Mouse (Mus musculus) c-Kit-positive CD71-positive TER-119-negative erythroid progenitor cells, embryonic 14.5 days (primary cell): ENCODE measurements around the gene Zic1.

ENCODE experiments used
- DNase-seq: peaks from one replicate; pipeline ENCODE4 v3.0.0-alpha.2; 2013; ENCODE audit warnings: low read depth

Gene Zic1

DNA sequence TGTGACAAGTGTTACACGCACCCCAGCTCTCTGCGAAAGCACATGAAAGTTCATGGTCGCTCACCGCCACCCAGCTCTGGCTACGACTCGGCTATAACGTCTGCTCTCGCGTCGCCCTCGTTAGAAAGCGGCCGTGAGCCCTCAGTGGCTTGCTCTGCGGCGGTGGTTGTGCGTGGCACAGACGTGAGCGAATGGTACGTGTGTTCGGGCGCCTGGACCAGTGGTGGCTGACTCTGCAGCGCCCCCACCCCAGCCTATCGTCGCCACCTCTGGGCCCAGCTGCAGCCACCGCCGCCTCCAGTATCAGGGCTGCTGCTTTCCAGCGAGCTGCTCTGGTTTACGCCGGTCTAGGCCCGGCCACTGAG, 18.5 kb upstream of the Zic1 start:
- no peak for DNase-seq

DNA sequence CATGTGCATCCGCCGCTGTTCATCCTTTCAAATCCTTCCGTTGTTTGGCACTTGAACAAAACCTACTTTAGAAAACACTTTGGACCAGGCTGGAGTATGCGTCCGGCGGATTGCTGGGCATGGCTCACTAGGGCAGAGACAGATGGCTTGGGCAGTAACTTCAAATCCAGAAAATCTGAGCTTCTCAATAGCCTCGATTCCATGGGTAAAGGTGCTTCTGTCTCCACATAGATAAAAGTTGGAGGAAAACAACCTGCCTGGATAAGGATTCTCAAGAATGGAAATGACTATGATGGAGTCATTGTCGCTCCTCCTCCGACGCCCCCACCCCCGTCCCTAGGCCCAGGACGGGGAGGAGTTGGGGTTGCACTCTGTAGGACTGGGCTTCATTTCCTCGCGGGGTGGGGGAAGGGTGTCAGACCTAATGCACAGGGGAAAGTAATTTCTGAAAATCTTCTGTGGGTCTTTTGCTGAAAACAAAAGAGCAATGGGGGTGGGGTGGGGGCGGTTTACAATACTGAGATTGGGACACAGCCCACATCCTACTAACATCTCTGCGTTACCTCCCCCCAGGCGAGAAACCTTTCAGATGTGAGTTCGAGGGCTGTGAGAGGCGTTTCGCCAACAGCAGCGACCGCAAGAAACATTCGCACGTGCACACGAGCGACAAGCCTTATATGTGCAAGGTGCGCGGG, 18.0 kb upstream of the Zic1 start:
- no peak for DNase-seq

DNA sequence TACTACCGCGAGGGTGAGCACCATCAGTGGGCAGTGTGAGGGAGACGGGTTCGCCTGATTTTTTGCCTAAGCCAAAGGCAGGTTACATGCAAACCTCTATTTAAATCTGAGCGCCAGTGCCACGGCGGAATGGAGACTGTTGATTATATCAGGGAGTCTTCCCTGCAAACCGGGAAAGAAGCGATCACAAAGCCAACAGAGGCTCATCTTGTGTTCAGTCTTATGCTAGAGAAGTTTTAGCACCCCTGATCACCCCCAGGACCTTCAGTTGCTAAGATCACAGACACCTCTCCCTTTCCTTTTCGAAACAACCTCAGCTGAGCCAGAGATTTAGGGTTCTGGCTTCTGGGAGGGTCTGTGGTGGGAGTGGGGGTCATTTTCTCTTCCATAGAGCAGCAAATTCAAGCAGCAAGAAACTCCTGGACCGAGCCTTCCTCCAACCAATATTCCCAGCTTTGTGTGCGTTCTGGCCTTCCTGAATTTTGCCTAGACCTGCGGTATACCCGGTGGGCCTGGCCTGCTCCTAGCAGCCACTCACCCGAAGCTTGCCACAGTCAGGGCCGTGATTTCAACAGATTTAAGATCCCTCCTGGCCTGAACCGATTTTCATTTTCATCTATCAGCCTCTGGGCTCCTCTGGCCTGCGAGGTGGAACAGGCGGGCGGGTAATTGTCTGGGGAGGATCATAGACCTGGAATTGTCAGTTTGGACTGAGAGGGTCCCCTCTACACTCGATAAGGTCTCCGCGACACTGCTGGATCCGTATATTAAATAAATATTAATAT, 17.1 kb upstream of the Zic1 start:
- DNase-seq = no peak

DNA sequence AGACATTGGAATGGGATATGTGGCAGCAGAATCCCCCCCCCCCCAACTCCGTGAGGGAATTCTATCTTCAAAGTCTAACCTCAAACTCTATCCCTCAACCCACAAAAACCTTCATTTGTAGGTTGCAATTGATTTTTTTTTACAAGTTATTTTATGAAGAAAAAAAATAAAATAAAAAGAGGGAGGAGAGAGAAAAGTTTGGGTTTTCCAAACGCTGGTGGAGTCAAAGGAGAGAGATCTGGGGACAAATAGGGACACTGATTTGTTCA, 16.4 kb upstream of the Zic1 start:
- no peak for DNase-seq

DNA sequence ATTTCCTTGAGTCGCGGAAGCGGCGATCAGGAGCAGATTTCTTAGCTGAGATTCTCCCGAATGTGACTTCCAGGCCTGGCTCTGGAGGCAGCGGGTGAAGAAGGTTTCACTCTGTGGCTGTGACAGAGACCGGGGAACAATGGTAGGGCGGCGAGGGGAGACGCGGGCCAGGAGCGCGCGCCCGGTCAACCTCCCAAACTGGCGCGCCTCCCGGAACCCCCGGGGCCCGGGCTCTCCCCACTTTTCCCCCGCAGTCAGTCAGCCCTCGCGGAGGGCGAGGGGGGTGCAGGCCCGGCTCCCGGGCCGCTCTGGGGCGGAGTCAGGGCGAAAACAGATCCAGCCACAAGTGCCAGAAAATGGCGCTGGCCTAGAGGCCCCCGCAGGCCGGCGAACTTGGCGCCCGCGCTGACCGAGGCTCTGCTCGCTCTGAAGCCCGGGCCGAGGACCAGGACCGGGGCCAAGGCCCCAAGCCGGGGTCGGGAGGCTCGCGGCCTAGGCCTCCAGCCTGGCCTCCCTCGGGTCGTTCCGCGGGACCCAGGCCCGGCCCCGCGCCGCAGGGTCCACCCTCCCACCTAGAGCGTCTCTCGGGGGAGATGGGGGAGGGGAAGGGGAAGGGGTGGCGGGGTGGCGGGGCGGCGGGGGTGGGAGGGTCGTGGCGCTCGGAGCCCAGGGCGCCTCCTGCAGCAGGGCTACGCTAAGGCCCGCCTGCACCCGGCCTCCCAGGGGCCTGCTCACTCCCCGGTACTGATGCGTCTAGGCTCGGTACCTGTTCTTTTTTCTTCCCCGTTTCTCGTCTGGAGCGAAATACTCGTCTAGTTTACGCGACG, 15.9 kb upstream of the Zic1 start:
- DNase-seq = no peak

DNA sequence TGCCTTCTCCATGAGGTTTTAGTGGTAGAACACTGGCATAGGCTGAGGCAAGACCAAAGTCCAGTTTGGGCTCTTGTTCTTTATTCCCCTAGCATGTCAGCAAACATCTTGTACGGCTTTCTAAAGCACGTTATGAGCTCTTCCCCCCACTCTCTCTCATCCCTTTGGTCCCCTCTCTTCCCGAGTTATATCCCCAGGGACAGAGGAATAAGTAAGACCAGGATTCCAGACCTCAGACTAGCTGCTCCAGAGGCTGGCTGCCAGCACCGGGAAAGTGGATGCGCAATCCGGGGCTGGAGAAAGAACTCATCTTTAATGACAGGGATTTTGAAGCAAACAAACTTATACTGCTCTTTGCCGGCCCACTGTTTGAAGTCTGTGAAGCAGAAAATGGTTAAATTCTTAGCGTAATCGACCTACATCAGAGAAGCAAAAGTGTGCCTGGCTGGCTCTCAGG, 14.9 kb upstream of the Zic1 start:
- DNase-seq = no peak

DNA sequence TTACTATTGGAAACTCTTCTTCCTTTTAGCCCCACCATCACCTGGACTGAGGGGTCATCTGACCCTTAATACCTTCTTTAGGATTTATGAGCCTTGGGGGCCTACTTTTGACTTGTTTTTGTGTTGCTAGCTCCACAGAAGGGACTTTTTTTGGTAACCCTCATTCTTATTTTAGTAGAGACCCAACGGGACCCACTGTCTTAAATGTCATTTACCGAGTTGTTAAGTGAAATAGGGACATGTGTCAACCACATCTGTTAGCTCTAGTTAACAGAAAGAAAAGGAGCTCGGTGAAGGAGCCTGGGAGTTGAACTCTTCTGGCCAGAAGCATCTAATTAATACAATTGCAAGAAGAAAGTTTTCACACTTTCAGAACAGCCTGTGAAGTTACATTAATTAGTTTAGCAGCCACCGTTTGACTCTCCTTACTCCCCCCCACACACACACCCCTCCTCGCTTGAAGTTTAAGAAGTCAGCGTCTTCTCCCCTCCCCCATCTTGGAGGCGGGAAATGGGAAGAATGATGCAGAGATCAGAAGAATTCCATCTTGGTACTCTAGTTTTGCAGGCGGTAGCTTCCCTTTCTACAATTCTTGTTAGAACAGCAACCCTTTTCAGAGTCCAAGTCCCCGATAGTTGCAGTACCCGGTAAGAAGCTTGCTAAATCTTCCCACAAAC, 14.3 kb upstream of the Zic1 start:
- DNase-seq = no peak

DNA sequence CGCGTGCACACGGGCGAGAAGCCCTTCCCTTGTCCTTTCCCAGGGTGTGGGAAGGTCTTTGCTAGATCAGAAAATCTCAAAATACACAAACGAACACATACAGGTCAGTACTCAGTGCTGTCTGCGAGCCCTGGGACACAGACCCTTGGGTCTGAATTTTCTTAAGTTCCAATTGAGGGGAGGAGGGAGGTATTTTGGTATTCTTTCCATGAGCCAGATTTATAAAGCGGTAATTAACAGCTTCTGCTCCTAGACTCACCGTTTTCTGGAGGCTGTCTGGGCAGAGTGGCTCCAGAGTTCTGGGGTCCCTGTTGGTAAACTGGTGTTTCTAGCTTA, 13.7 kb upstream of the Zic1 start:
- no peak for DNase-seq

DNA sequence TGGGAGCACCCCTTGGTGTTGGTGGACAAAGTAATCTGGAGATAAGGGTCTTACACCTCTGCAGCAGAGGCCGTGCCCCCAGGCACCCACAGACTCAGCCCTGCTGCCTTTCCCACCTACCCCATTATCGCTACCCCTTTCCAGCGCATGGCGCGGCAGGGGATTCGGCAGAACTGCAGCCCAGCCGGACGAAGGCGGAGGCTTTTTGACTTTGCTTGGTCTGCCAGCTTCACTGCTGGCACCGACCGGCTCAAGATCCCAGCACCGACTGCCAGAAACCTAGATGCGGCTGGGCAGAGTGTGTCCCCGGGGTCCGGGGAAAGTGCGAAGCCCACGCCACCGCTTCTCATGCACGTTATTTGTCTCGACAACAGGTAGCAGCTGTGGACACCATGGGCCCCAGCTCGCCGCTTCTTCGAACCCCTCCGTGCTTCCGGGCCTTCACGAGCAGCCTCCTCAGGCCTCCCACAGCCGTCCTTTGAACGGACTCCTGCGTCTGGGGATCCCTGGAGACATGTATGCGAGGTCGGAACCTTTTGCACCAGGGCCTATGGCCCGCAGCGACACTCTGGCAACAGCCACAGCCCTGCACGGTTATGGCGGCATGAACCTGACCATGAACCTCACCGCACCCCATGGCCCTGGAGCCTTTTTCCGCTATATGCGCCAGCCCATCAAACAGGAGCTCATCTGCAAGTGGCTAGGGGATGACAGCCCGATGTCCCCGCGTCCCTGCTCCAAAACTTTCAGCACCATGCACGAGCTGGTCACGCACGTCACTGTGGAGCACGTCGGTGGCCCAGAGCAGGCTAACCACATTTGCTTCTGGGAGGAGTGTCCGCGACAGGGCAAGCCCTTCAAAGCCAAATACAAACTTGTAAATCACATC, 13.0 kb upstream of the Zic1 start:
- no peak for DNase-seq

DNA sequence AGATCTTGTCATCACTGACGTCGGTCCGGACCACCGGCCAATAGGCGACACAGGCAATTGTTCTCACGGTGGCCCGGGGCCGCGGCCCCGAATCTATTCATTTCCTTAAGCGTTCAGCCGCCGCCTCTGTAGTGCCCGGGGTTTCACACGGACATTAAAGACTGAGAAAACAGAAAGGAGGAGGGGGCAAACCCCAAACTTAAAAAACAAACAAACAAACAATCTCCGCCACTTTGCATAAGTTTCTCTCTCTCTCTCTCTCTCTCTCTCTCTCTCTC, 12.2 kb upstream of the Zic1 start:
- no peak for DNase-seq

DNA sequence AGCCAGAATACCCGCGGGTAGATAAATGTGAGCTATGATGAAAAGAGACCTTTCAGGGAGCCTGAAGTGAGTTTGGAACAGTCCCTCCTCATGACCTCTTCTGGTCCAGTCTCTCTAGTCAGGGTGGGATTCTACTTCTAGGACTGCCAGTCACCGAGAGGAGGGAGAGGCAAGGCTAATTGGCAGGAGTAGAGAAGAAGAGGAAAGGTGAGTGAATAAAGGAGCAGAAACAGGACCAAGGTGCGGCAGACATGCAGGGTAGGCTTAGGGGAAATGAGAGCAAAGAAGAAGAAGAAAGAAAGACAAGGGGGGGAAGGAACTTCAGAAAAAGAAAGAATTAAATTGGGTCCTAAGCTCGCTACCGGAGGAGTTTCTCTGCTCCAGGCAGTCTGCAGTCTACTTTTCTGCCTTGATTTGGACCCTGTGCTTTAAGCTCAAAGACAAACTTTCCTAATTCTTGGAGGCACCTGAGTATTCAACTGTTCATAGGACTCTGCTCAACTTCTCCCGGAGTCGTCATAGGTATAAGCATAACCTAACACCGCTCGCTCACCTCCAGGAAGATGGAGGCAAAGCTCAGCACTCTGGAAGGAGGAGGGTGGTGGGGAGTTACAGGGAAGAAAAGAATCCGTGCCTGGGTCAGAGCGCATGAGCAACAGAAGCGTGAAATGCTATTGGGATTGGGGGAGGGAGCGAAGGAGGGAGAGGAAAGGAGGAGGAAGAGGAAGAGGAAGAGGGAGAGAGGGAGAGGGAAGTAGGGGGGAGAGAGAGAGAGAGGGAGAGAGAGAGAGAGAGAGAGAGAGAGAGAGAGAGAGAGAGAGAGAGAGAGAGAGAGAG, 11.6 kb upstream of the Zic1 start:
- no peak for DNase-seq

DNA sequence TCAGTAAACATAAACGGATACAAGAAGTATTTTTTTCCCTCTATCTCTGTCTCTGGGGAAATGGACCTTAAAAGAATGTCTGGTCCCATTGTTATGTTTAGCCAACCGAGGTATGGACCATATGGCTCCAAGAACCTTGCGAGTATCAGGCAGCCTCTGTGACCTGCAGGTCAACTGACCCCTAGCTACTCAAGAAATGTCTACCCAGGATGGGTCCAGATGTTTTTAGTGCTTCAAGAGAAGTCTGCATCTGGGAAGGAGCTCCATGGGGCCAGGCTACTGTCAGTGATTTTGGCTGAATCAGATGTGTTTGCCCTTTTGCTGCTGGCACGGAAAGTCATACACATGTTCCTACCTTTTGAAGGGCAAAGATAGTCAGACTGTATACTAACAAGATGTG, 9.1 kb upstream of the Zic1 start:
- no peak for DNase-seq

DNA sequence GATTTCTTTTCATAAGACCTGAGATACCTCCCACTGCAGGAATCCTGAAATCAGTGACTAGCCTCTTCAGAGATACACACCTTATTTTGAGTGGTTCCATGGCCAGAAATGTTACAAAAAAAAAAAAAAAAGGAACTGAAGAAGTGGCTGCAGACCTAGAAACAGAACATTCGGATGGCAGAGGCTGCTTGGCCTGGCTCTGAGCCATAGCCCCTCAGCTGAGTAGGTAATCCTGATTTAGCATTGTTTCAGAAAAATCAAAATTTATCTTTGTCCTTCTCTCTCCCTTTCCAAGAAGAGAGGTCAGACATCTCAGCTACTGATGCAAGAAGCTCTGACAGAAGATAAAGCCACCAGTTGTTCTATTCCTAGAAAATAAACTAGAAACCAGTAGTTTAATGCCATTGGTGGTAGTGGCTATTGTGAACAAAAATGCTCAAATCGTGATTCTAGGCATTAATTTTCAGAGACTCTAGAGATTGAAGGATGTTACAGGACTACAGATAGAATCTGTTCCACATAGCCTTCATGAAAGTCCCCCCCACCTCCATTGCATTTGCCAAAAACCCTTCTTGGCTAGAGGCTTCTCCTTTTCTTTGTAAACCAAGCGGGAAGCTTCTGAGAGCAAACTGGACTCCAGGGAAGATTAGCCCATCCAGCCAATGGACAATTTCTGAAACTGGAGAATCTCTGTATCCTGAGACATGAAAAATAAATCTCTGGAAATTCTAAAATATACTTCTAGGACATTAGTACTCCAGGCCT, 8.4 kb upstream of the Zic1 start:
- DNase-seq = no peak

DNA sequence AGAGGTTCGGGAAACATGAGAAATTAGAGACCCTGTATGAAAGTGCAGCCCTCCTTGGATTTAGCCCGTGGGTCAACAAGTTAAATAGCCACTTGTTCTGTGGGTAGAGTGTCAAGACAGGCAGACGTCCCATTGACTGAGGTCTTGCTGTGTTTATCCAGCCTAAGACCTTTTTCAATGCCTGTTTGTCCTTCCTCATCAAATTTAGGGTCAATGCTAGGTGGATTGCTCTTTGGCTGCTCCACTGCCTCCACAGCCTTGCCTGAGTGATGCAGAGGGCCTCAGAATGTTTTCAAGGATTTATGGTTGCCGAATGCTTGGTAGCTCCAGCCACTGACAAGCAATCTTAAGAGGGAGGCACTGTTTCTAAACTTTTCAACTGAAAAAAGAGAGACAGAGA, 6.0 kb upstream of the Zic1 start:
- no peak for DNase-seq

DNA sequence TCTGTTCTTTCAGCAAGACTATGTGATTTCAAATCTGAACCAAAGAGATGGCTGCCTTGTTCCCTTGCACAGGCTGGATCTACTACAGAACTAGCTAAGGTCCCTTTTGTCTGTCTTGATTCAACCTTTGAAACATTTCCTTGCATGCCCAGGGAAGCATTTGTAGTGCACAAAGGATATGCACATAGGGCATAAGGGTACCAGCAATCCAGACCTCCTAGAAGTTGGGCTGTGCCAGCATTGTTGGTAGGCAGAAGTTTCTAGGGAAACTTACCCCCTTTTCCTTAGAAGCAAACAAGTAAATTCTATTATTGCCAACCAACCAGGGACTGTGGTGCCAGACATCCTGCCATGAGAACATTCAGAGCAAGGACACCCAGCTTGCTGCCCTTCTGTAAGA, 5.4 kb upstream of the Zic1 start:
- DNase-seq = no peak

DNA sequence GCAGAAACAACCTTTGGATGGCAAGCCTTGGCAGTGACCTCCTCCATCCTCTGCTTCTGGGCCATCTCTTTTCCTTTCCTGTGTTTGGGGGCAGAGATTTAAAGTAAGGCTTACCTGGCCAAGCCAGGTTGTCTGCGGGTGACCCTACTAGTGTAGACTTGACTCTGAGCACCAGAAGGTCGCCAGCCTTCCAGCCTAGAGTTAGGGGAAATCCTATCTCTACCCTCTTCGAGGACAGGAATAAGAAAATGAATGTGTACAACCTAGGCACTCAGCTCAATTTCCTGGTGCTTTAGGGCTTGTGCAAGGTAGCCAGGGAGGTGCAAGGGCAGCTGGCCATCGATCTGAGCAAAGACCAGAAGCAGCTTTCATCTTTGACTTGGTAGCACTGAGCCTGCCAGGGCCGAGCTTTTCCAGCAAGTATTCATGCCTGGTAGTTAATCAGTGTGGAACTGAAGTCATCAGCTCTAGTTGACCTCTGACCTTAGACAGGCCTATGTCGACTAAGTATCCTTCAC, 4.6 kb upstream of the Zic1 start:
- no peak for DNase-seq

DNA sequence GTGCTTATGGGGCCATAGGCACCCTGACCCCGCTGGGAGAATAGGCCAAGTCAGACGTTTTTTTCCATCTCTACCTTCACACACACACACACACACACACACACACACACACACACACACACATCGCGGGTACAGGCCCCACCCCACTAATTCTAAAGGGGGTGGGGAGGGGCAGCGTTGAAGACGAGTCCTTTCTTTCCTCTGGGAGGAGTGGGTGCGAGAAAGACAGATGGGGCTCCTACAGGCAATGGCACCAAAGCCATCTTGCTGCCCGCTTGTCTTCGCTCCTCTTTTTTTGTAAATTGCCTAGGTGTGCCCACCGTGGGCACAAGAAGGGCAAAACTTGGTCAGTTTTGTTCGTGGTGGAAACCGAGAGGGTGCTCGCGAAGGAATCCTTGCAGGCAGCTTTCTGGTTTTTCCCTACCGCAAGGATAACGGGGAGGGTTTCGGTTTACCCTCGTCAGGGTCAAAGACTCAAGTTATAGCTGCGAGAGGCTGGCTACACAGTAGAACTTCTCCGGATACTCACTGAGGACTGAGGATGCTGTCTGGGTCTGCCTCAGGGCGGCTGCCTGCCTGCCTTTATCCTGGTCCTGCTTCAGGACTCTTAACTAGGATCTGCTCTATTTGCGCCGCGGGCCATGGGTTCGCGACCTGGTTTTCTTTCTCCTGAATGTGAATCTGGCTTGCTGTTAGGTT, 3.8 kb upstream of the Zic1 start:
- DNase-seq = no peak

DNA sequence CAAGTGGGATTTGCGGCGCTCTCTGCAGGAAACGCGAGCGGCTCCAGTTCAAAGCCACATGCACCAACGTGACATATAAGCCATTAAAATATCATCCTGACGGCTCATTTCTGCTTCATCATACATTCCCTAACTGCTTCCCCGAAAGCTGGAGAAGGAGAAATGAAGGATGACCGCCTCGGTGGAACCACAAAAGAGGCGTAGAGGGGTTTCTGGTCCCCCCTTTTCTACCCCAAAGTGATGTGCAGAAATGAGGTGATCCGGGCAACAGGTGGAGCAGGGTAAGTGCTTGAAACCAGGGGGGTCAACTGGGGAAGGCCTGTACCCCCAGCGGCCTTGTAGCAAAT, 3.3 kb upstream of the Zic1 start:
- DNase-seq = no peak

DNA sequence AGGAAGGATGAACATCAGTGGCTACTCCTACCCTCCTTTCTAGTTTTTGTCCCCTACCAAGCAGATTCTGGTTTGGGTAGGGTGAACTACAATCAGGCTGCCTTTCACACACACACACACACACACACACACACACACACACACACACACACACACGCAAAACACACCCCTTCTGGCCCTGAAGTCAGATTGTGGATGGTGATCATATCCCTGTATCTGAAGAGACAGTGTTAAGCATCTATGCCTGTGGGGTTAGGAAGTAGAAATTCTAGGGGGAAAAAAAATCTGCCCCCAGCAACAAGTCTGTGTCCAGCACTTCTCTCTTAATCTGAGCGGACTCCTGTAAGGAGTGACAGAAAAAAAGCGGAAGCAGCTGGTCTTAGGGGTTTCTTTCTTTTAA, 2.5 kb upstream of the Zic1 start:
- DNase-seq = no peak
